Mouse (Mus musculus) embryo, embryonic 11.5 days (tissue): ENCODE measurements around the gene Jakmip3.
A peak's percentile ranks its signal among the peaks of the same experiment; 100 is the strongest.

Source experiments
- DNase-seq: peaks from one replicate; pipeline ENCODE4 v3.0.0-alpha.2; 2012; ENCODE audit warnings: low read depth, low spot score

Jakmip3 gene

GRCm38 (mm10) chr7:139096399-139096798, 155.9 kb downstream of the Jakmip3 start:
- DNase-seq = no peak

GRCm38 (mm10) chr7:139100531-139101095, 160.1 kb downstream of the Jakmip3 start:
- no peak for DNase-seq

- DNase-seq = no peak
Observed at GRCm38 (mm10) chr7:139101286-139101804, 160.8 kb downstream of the Jakmip3 start.

- no peak for DNase-seq
Observed at GRCm38 (mm10) chr7:139101826-139102225, 161.3 kb downstream of the Jakmip3 start.

- DNase-seq = no peak
Observed at GRCm38 (mm10) chr7:139103960-139104381, 163.4 kb downstream of the Jakmip3 start.

- no peak for DNase-seq
Observed at GRCm38 (mm10) chr7:139105076-139105475, 164.5 kb downstream of the Jakmip3 start.

GRCm38 (mm10) chr7:139105705-139106104, 165.2 kb downstream of the Jakmip3 start:
- no peak for DNase-seq

GRCm38 (mm10) chr7:139107908-139108650, 167.5 kb downstream of the Jakmip3 start:
- DNase-seq = no peak

- peak; percentile 61 for DNase-seq
Observed at GRCm38 (mm10) chr7:139119152-139119774, 178.7 kb downstream of the Jakmip3 start.

- DNase-seq = no peak
Observed at GRCm38 (mm10) chr7:139119775-139120153, 179.2 kb downstream of the Jakmip3 start.

GRCm38 (mm10) chr7:139125881-139126280, 185.4 kb downstream of the Jakmip3 start:
- no peak for DNase-seq

- DNase-seq = no peak
Observed at GRCm38 (mm10) chr7:139126549-139126948, 186.0 kb downstream of the Jakmip3 start.

- no peak for DNase-seq
Observed at GRCm38 (mm10) chr7:139128994-139129393, 188.5 kb downstream of the Jakmip3 start.

GRCm38 (mm10) chr7:139130361-139130760, 189.8 kb downstream of the Jakmip3 start:
- DNase-seq = no peak

- no peak for DNase-seq
Observed at GRCm38 (mm10) chr7:139131538-139131937, 191.0 kb downstream of the Jakmip3 start.

- no peak for DNase-seq
Observed at GRCm38 (mm10) chr7:139133446-139133845, 192.9 kb downstream of the Jakmip3 start.
